Mouse (Mus musculus): ENCODE measurements around the gene Hspb7. TPM values are rescaled to one million over a fixed set of nuclear protein-coding genes. Genes with fewer than 3 reads are reported as not detected.
A peak's percentile ranks its signal among the peaks of the same experiment; 100 is the strongest.

Hspb7 gene
- total RNA-seq, 1 experiment from 2014 or later: 0.19 TPM

DNA sequence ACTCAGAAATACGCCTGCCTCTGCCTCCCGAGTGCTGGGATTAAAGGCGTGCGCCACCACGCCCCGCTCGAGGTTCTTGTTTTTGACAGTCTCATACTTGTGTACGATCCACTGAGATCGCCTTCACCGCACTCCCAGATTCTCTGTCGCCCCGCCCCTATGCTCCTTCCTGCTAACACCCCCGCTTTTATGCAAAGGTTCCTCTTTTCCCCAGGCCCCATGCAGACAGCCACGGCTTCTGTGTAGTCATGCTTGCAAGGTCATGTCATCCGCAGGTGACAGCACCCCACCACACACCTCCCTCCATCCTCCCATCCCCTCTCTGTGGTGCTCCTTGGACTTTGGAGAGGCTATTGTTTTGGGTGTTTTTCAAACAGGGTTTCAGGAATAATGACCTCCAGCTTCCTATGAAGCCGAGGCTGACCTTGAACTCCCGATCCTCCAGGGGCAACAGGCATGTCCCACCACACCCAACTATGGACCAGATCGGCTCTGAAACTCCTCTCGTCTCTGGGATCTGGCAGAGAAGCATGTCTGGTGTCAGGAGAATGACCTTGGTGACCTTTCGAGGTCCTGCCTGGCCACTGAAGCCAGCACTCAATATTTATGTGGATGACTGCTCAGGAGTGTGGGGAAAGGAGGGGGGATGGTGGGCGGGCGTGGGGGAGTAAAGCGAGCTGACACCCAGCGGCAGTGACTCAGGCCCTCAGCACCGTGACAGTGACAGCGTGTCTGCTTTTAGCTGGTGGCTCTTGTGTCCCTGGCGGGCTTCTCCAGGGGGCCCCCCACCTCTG lies 984 bp upstream of the Hspb7 start:
- peak; percentile 77 for DNase-seq

DNA sequence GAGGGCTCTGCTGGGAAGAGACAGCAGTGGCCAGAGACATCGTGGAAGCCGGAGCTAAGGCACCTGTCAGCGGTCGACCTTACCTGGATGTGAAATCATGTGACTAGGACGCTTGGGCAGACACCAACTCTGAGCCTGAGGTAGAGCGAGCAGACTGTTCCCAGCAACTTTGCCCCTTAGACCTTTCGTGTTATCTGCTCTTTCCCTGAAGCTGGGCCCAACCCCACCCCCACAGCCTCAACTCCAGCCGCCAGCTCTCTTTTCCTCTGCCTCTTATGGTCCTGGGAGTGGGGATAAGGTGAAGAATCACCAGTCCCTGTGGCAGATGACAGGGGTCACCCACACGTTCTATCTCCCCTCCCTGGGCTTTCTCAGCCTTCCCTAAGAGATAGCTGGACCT lies 307 bp downstream of the Hspb7 start:
- DNase-seq: no peak

DNA sequence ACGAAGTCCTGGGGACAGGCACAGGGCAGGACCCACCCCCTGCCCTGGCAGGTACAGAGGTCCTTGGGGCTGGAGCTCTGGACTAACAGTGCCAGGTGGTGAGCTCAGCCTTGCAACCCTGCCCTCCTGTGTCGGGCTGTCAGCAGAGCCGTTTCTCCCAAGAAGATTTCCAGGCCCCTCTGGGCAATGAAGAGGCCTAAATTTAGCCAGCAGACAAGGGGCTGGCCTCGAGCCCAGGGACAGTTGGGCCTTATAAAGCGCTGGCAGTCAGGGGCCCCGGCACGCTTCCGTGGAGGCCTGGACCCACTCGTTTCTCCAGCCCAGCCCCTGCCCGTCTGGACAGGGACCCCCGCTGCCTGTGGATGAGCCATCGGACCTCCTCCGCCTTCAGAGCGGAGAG lies 844 bp downstream of the Hspb7 start:
- DNase-seq: peak; percentile 61

DNA sequence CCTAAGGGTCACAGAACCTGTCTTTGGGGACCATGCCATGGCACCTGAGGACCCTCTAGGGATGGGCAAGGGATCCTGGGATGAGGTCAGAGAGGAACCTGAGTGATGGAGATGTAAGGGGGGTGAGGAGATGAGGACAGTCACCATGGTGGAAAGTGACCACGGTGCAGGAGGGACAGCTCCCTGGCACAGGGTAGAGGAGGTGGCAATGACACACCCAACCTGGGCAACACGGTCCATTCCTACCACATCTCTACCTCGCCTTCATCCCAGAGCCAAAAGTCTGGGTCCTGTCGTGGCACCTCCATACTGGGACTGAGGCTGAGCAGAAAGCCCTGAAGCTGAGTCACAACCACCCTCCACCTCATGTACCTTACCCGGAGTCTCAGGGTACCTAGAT lies 2.3 kb downstream of the Hspb7 start:
- DNase-seq: no peak

DNA sequence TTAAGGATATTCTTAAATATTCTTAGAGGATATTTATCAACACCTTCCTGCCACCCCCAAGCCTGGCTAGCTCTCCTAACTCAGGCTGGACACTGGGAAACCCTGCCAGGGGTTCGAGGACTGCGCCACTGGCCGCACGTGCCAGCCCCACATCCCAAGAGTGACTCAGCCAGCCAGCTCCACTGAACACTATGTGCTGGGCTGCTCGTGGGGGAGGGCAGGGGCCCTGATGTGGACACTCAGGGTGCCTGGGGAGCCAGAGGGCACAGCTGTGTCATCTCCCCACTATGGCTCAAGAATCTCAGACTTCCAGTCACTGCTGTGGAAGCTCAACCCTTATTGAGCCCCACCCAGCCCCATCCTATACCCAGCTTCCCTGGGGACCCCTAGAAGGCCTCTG lies 2.7 kb downstream of the Hspb7 start:
- DNase-seq: no peak

DNA sequence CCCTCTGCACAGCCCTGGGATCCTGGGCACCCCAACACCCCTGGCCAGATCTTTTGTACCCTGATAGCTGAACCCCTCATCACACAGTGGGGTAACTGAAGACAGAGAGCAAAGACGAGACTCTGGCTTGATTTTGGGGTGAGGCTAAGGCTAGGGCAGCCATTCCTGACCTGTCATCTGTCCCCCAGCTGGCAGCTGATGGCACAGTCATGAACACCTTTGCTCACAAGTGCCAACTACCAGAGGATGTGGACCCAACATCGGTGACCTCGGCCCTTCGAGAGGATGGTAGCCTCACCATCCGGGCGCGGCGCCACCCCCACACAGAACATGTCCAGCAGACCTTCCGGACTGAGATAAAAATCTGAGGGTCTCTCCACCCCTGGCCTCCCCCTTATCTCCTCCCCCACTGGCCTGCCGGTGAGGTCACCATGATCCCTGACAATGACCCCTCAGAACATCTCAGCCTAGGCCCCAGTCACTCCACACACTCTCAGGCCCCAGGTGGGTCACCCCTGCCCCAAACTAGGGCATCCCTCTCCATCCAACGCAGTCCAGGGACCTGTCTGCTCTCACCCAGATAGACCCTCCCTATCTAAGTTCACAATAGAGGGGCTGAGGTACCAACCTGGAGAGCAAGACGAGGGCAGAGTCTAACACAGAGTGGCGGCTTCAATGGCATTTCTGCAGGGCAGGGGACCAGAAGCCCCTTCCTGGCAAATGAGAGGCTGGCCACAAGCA lies 3.3 kb downstream of the Hspb7 start:
- DNase-seq: no peak

DNA sequence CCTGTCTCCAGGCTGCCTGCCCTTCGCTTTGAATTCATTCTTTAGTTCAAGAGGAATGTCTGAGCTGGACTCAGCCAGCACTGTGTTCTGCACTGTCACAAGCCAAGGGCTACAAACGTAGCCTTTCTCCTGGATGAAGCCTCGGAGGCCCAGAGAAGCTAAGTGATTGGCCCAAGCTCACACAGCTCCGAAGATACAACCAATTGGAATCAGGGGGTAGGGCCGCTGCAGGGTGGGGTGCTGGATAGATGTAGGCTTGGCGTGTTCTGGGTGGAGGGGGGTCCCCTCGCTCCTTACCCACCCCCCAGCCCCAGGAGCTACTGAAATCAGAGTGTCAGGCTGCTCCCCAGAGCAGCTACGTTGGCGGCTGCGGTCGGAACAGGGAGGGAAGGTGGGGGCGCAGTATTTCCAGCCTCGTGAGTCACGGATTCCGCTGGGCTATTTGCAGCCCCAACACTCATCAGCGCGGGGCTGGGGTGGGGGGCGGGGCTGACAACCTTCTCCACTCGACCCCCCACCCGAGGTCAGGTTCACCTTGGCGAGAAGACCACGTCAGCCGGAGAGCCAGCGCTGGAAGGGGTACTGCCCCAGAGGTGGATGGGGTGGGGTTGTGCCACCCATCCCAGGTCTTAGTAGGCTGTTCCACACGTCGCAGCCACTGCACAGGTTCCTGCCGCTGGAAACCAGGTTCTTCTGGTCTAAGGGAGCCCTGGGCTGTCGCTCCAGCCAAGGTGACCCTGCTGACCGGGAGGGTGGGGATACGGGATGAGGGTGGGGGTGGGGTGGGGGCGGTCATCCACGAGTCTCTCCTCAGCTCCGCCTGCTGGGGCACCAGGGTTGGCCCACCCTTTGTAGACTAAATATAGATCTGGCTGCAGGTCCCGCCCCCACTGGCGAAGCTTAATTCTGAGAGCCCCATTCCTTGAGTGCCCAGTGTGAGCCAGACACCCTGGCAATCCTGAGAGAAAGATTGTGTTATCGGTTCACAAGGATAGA lies 5.2 kb downstream of the Hspb7 start:
- peak; percentile 63 for DNase-seq

DNA sequence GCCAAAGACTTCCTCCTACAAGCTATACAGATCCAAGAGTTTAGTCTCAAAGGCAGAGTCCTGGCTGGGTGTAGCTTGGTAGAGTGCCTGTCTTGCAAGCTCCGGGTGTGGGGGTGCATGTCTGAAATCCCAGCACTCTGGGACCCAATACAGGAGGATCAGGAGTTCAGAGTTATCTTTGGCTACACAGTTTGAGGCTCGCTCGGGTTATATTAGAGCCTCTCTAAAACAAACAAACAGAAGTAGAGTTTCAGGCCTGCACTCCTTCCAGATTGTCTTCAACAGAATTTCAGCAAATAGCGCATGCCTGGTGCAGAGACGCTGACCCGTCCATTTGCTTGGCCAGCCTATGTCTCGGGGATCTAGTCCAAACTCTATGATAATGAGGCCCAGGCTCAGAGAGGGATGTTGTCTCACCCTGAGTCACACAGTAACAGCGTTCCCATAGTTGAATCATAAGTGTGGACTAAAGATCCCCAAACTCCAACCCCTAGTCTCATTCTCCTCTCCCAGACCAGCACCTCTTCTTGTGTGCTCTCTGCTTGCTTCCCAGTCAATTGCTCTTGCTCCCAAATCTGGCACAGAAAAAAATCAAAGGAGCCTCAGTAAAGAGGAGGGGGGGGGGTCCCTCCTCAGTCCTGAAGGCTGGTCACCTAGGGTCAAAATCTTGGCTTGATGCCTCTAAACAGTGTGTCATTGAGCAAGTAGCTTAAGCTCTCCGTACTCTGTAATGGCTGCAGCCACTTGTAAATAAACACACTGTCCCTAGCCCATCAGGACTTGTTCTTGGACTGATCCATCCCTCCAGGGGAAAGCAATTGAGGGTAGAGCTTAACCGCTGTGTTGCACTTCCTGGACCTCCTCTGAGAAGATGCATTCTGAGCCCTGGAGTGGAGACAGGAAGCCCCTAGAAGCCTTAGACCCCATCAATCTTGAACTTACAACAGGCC lies 6.5 kb downstream of the Hspb7 start:
- no peak for DNase-seq

DNA sequence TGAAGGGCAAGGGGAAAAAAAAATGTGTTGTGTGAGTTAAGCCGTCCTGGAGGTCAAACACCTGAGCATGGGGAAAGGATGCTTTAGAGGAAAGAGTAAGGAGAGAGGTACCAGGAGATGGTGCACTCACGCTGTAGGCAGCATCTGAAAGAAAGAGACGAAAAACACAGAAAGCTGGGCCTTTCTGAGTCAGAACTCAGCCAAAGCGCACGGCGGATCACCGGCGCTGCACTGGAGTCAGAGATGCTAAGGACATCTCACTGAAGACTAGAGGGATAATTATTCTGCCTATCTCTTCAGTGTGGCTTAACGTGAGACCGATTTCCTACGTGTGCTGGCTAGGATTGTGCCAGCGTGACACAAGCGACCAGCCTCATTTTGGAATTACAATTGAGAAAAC lies 7.3 kb downstream of the Hspb7 start:
- no peak for DNase-seq

DNA sequence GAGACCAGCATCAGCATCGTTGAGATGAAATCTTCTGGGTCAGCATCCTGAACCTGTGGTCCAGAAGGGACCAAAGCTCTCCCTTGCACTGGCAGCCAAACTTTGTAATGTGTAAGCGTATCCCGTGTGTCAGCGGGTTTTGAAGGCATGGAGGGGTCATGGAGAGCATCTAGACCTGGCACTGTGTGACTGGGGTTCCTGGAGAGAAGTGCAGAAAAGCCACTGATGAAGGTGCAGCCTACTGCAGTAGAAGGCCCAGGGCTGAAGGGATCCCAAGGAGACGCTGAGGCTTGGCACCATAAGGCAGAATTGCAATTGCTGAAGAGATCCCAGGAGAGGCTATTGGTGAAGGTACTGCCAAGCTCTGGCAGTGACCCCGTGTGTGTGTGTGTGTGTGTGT lies 8.8 kb downstream of the Hspb7 start:
- peak; percentile 39 for DNase-seq

DNA sequence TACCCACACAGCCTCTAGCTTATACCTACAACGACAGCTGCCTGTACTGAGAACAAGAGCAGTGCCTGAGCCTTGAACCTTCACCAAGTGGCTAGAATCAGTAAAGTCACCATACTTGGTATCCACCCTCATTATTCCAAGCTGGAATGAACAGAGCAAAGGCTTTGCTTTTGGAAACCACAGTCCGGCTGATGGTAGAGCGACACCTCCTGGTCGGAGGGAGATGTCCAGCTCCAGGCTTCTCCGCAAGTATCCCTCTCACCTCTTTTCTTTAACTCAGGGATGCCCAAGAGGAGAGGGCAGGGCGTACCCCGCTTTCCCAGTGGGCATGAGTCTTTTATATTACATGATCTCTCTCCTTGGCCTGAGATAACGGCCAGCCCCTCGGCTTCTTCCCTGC lies 9.3 kb downstream of the Hspb7 start:
- peak; percentile 77 for DNase-seq

DNA sequence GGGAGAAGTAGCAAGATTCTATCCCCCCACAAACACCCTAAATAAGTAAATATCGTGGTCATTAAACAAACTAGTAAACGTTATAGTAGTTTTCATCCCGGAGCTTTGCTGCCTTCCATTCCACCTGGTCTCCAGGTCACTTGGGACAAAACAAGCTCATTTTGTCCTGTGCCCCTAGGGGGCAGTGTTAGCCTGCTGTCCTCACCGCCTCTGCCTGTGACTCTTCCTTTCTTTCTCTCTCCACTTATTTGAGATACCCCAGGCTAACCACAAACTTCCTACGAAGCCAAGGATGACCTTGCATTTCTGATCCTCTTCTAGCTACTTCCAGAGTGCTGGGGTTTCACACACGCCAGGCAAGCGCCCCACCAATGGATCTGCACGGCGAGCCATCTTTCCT lies 10.4 kb downstream of the Hspb7 start:
- DNase-seq: peak; percentile 86

DNA sequence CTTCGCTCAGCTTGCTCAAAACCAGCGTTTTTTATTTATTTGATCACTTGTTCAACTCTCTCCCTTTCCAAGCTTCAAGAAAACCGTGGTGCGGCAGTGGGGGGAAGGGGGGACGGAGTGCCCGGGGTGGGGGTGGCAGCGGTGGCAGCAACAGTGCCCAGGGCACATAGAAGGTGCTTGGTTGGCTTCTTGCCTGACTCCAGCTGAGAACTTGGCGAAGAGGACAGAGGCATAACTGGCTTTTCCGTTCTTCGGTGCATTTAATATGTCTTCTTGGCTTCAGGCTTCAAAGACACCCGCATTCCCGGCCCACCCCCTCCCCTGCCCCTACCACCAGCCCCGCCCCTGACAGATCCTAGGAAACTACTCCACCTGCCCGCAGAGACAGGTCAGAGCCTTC lies 12.1 kb downstream of the Hspb7 start:
- DNase-seq: peak; percentile 41

DNA sequence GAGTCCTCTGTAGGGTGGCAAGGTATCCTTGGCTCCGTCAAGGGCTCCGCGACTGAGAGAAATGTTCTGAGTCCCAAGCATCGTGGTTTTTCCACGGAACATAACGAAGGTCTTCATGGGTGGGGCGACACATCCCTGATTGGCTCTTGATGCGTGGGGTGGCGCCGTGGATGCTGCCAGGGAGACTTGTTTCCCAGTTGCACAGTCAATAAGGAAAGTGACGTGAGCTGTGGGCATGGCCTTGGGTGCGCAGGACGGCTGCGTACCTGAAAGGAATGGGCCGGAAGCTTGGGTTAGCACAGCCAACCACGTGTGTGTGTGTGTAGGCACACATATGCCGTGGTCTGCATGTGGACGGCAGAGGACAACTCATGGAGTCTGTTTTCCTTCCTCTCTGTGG lies 12.6 kb downstream of the Hspb7 start:
- DNase-seq: no peak

DNA sequence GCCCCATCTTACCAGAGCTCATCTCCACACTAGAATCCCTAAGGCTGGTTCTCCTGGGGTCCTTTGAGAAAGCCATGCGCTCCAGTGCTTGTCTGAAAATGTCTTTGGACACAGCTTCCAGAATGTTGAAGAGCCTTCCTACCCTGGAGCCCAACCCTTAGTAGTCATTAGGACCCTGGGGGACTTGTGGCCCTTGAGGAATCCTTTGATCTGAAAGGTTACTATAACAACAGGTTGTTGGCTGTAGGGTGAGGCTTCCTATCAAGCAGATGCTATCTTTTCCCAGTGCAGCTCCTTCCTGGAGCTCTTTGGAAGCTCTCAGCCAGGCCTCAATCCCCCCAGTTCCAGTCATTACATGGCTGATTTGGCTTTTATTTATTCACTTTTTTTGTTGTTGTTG lies 15.4 kb downstream of the Hspb7 start, which contains the start of gene Srarp:
Gene Srarp (minus strand): TSS at position 132 of the 400 bp plus-strand sequence.
- no peak for DNase-seq

DNA sequence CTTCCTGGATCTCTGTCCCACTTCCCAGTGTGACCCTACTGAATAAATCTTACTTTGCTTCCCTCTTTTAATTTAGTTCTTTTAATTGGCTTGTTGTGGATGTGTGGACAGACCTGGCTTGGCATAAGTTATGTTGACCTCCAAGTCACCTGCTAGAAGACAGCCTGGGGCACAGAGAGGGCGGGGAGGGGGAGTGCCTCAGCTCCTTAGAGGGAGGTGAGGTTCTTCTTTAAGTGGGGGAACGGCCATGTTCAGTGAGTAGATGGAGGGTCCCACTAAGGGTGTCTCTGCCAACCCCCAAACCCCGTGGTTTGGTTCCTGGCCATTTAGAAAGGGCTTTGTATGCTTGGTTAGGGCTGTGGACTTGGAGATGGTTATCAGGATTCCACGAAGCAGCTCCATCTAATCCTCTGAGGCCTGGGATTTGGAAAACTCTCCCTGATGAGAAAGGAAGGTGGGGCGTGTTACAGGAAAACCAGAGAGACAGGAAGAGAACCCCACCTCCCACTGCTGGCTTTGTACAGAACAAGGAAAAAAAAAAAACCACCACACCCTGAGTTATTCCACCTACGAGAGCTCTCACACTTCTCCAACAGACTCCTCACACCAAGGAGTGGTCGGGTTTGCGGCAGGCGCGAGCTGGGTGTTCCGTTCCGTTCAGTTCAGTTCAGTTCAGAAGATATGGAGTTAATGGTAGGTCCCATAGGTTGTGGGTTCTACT lies 18.7 kb downstream of the Hspb7 start:
- no peak for DNase-seq

DNA sequence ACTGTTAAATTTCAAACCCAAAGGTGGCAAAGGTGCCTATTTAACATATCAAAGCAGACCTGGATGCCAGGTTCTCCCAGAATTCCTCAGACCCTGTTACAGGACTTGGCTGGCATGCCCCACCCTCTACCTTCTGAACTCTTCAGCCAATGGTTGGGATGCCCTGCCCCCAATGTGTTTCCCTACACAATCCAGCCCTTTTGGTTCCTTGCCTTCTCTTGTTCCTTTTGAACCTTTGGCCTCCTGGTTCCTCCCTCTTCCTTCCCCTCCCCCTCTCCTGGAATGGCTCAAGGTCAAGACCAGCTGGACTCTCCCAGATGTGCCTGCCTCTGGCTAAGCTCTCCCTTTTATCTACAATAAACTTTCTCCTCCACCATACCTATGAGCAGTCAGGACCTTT lies 20.3 kb downstream of the Hspb7 start:
- DNase-seq: peak; percentile 15

DNA sequence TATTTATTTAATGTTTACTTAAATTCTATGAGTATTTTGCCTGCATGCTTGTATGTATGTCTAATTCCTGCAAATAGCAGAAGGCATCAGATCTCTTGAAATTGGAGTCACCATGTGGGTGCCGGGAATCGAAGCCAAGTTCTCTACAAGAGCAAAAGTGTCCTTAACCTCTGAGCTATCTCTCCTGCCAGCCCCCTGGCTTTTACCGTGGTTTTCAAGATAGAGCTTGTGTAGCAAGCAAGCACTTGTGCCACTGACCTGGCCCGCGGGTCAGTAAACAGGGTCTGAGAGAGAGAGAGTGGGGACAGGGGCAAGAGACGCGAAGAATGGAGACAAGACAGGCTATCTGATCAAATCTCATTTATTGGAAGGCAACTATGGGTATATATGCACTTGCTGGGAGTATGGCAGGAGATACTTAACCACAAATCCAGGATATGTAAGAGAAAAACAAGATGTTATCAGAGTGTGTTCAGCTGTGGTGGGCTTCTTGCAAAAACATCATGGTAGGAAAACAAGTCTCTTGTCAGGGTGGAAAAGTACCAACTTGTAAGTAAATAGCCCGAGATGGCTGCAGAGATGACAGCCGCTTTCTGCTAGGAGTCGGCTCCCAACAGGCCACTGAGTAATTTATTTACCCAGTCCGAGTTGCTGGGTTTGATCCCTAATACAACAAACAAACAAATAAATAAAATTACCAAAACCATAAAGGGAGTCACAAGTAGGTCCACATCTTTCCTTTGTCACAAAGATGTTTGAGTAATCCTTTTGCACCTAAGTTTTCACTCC lies 23.3 kb downstream of the Hspb7 start:
- DNase-seq: peak; percentile 8

DNA sequence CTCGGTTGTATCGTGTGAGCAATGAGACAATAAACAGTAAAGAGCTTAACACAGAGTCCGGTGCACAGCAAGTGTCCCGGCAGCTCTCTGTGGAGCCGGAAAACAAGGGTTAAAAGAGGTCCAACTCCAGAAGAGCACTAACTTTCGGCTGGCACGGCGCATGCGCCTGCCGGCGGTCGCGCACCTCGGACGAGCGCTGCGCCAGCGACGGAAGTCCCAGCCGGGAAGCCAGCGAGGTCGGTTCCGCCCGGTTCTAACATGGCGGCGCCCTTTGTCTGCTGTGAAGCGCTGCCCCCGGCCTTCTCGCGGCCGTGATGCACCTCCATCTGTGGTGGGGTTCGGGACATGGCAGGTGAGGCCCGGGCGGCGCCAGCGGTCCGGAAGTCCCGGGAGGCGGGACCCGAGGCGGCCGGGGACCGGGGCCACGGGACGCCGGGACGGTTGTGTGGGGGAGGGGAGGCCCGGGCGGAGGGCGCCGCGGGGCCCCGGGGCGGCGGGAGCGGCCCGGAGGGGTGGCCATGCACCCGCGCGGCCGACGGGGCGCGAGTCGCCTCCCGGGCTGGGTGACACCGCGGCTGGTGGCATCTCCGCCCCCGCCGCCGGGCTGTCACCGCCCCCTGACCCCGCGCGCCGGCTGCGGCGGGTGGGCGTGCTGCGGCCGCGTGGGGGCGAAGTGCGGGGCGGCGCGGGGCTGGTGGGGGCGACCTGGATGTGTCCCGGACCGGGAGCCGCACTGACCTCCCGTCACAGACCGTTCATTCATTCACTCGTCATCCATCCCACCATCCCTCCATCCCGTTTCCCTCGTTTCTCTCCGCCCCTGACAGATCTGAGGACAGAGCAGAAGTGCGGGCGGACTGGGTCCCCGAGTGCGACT lies 24.1 kb downstream of the Hspb7 start, which contains the start of gene Zbtb17:
Gene Zbtb17 (plus strand): TSS at position 204 of the 877 bp plus-strand sequence.
- peak; percentile 94 for DNase-seq
